Mouse (Mus musculus) heart, embryonic 10.5 days (tissue): ENCODE measurements around the gene Bfar. TPM values are rescaled to one million over a fixed set of nuclear protein-coding genes. Genes with fewer than 3 reads are reported as not detected.
"Not testable (repeated sequence)": the region's sequence is repeated elsewhere in the genome, so short reads cannot be mapped to it uniquely, and the experiment has no call there.

Experiments
- DNase-seq: peaks from one replicate; pipeline ENCODE4 v3.0.0-alpha.2; 2017; ENCODE audit warnings: low spot score
- H3K27ac ChIP-seq: fragments of 300-500 bp; sonication (generic); 2 replicates; pipeline ENCODE4 v1.5.1; 2016; ENCODE audit warnings: mild to moderate bottlenecking
- H3K27me3 ChIP-seq: fragments of 300-500 bp; sonication (generic); 2 replicates; pipeline ENCODE4 v1.6.1; 2016; ENCODE audit warnings: mild to moderate bottlenecking; ENCODE audit not compliant: poor library complexity, insufficient read depth, severe bottlenecking
- H3K36me3 ChIP-seq: fragments of 300-500 bp; sonication (generic); 2 replicates; pipeline ENCODE4 v1.6.1; 2016; ENCODE audit warnings: mild to moderate bottlenecking, moderate library complexity
- H3K4me1 ChIP-seq: fragments of 300-500 bp; sonication (generic); 2 replicates; pipeline ENCODE4 v1.6.1; 2016; ENCODE audit warnings: mild to moderate bottlenecking
- H3K4me3 ChIP-seq: fragments of 300-500 bp; sonication (generic); 2 replicates; pipeline ENCODE4 v1.5.1; 2016; ENCODE audit warnings: mild to moderate bottlenecking, moderate library complexity
- H3K9me3 ChIP-seq: fragments of 300-500 bp; sonication (generic); 2 replicates; pipeline ENCODE4 v1.6.1; 2016; ENCODE audit warnings: mild to moderate bottlenecking, moderate library complexity
- WGBS: fragments of 180-500 bp; shearing (Covaris S2); methylation state at CpG from one replicate; pipeline ENCODE4 v1.1.7; 2016; 5-methylcytosine and 5-hydroxymethylcytosine counted together
- polyA plus RNA-seq: library from polyadenylated mRNA; unstranded; fragments of >200 nt; fragmentation: Nextera tagmentation; extraction: Ambion mirVana; gene quantifications from 2 replicates; pipeline ENCODE4 v1.2.1, GENCODE M21; 2016

Gene Bfar
- polyA plus RNA-seq, 1 experiment from 2014 or later: 33.2 TPM

- H3K4me1 ChIP-seq: peaks cover 10% of the 10 kb centered on the region
- WGBS: 10% methylated on average over 26 of the region's 26 CpGs
- DNase-seq: no peak
- peak within 1 kb of the TSS; percentile 46 for H3K4me3 ChIP-seq
- H3K9me3 ChIP-seq: no peaks in the 10 kb centered on the region
- no peaks in the 10 kb centered on the region for H3K36me3 ChIP-seq
- no peak within 1 kb of the TSS for H3K27ac ChIP-seq
- peaks cover 9% of the 10 kb centered on the region for H3K27me3 ChIP-seq
These were observed 58.9 kb downstream of the Bfar start, which contains the start of gene Pla2g10 for GRCm38 (mm10) chr16:13730285-13731255. Gene Pla2g10, minus strand, starts transcription at chr16:13730983.

GRCm38 (mm10) chr16:13732786-13733185, 61.1 kb downstream of the Bfar start:
- Histone ChIP-seq H3K27ac (no peak overlapping the region), H3K36me3 (no peaks in the 10 kb centered on the region), H3K4me3 (no peak overlapping the region), H3K4me1 (peaks cover 10% of the 10 kb centered on the region), H3K9me3 (no peaks in the 10 kb centered on the region), H3K27me3 (peaks cover 9% of the 10 kb centered on the region)
- no peak for DNase-seq
- WGBS: 72% methylated on average over 3 of the region's 3 CpGs

- Histone ChIP-seq H3K36me3 (no peaks in the 10 kb centered on the region), H3K9me3 (no peaks in the 10 kb centered on the region), H3K27ac (no peak overlapping the region), H3K4me3 (no peak overlapping the region), H3K4me1 (peaks cover 10% of the 10 kb centered on the region), H3K27me3 (peaks cover 9% of the 10 kb centered on the region)
- WGBS: 17% methylated on average over 9 of the region's 9 CpGs
- DNase-seq: peak; percentile 78
These were observed 62.0 kb downstream of the Bfar start for GRCm38 (mm10) chr16:13733518-13734137.

- H3K9me3 ChIP-seq: no peaks in the 10 kb centered on the region
- peaks cover under 1% of the 10 kb centered on the region; the same call in 1 of the 2 replicates for H3K4me1 ChIP-seq
- H3K4me3 ChIP-seq: no peak overlapping the region
- no peak for DNase-seq
- no peaks in the 10 kb centered on the region; the same call in 1 of the 2 replicates for H3K27me3 ChIP-seq
- H3K36me3 ChIP-seq: no peaks in the 10 kb centered on the region
- WGBS: 83% methylated on average over 8 of the region's 8 CpGs
- H3K27ac ChIP-seq: no peak overlapping the region
These were observed 64.3 kb downstream of the Bfar start for GRCm38 (mm10) chr16:13735977-13736376.

- H3K4me1 ChIP-seq, H3K4me3 ChIP-seq, H3K27me3 ChIP-seq, DNase-seq, H3K36me3 ChIP-seq, H3K9me3 ChIP-seq, H3K27ac ChIP-seq: not testable (repeated sequence)
- WGBS: 53% methylated on average over 4 of the region's 4 CpGs
These were observed 67.4 kb downstream of the Bfar start for GRCm38 (mm10) chr16:13739044-13739443.

GRCm38 (mm10) chr16:13740844-13741243, 69.2 kb downstream of the Bfar start:
- no peaks in the 10 kb centered on the region for H3K9me3 ChIP-seq
- H3K27me3 ChIP-seq: no peaks in the 10 kb centered on the region
- DNase-seq: no peak
- H3K36me3 ChIP-seq: no peaks in the 10 kb centered on the region
- no peaks in the 10 kb centered on the region for H3K4me1 ChIP-seq
- WGBS: 64% methylated on average over 2 of the region's 2 CpGs
- H3K27ac ChIP-seq: no peak overlapping the region
- no peak overlapping the region for H3K4me3 ChIP-seq

GRCm38 (mm10) chr16:13747708-13748107, 76.0 kb downstream of the Bfar start:
- Histone ChIP-seq H3K4me1 (no peaks in the 10 kb centered on the region), H3K27ac (no peak overlapping the region), H3K9me3 (no peaks in the 10 kb centered on the region), H3K36me3 (no peaks in the 10 kb centered on the region), H3K4me3 (no peak overlapping the region), H3K27me3 (no peaks in the 10 kb centered on the region)
- WGBS: 87% methylated on average over 8 of the region's 8 CpGs
- no peak for DNase-seq

- Histone ChIP-seq H3K27me3 (no peaks in the 10 kb centered on the region), H3K4me1 (no peaks in the 10 kb centered on the region), H3K27ac (no peak overlapping the region), H3K4me3 (no peak overlapping the region), H3K36me3 (no peaks in the 10 kb centered on the region), H3K9me3 (no peaks in the 10 kb centered on the region)
- WGBS: 61% methylated on average over 3 of the region's 3 CpGs
- no peak for DNase-seq
These were observed 76.5 kb downstream of the Bfar start for GRCm38 (mm10) chr16:13748124-13748523.

- not testable (repeated sequence) for H3K4me3 ChIP-seq, H3K27ac ChIP-seq, H3K36me3 ChIP-seq, H3K4me1 ChIP-seq, H3K27me3 ChIP-seq, H3K9me3 ChIP-seq, DNase-seq
- 25% methylated on average over 10 of the region's 10 CpGs for WGBS
These were observed 77.2 kb downstream of the Bfar start for GRCm38 (mm10) chr16:13748813-13749212.

- Histone ChIP-seq H3K4me3 (no peak overlapping the region), H3K27ac (no peak overlapping the region), H3K9me3 (no peaks in the 10 kb centered on the region), H3K36me3 (no peaks in the 10 kb centered on the region), H3K4me1 (no peaks in the 10 kb centered on the region), H3K27me3 (no peaks in the 10 kb centered on the region)
- 51% methylated on average over 5 of the region's 5 CpGs for WGBS
- no peak for DNase-seq
These were observed 77.6 kb downstream of the Bfar start for GRCm38 (mm10) chr16:13749306-13749705.

- Histone ChIP-seq H3K9me3 (no peaks in the 10 kb centered on the region), H3K4me3 (no peak overlapping the region), H3K27ac (no peak overlapping the region), H3K36me3 (no peaks in the 10 kb centered on the region), H3K27me3 (no peaks in the 10 kb centered on the region), H3K4me1 (no peaks in the 10 kb centered on the region)
- DNase-seq: no peak
- 45% methylated on average over 3 of the region's 3 CpGs for WGBS
These were observed 78.3 kb downstream of the Bfar start for GRCm38 (mm10) chr16:13749981-13750380.

GRCm38 (mm10) chr16:13750626-13751025, 79.0 kb downstream of the Bfar start:
- Histone ChIP-seq H3K4me3 (no peak overlapping the region), H3K27ac (no peak overlapping the region), H3K27me3 (no peaks in the 10 kb centered on the region), H3K36me3 (no peaks in the 10 kb centered on the region), H3K4me1 (no peaks in the 10 kb centered on the region), H3K9me3 (no peaks in the 10 kb centered on the region)
- WGBS: 90% methylated on average over 13 of the region's 13 CpGs
- DNase-seq: no peak
